Mouse (Mus musculus): Measurements from ENCODE around the gene Lrfn1. TPM values are rescaled to one million over a fixed set of nuclear protein-coding genes. Genes with fewer than 3 reads are reported as not detected.

The Lrfn1 gene
- polyA plus RNA-seq, 2 experiments = 0.41 TPM; not detected in 1

GRCm38 (mm10) chr7:28435660-28436259 lies 16.0 kb upstream of the Lrfn1 start:
- Histone ChIP-seq H3K27ac (peak overlapping the region; percentile 46), H3K4me3 (ENCODE audit: insufficient read depth in 1 of 2, low read depth in 2 of 2, low read length in 2 of 2) (peak overlapping the region; percentile 73 to 98), H3K36me3 (replicated peaks; ENCODE audit: control insufficient read depth, insufficient read depth, low read depth) (no peaks in the 10 kb centered on the region; the same call in none of the 2 replicates), H3K9me3 (ENCODE audit: control insufficient read depth, low read length) (no peaks in the 10 kb centered on the region), H3K27me3 (ENCODE audit: control insufficient read depth, insufficient read depth, low read length) (no peaks in the 10 kb centered on the region), H3K9ac (replicated peaks) (peak overlapping the region; percentile 98), H3K4me1 (replicated peaks; ENCODE audit: control insufficient read depth in 2 of 2, insufficient read depth in 2 of 2, low read length in 1 of 2) (peaks cover 43 to 51% of the 10 kb centered on the region in 2 experiments), H3K4me2 (ENCODE audit: low read depth) (peak overlapping the region; percentile 95)
- DNase-seq (ENCODE audit: low read depth in 3 of 3, low spot score in 3 of 3) (no peak), ATAC-seq (ENCODE audit: insufficient read depth) (peak; percentile 11; the same call in 1 of the 2 replicates)
- TF ChIP-seq CTCF (IDR thresholded peaks at IDR 0.05; ENCODE audit: low read depth) (no peak), EP300 (IDR thresholded peaks at IDR 0.05; ENCODE audit: low read depth) (no peak)
- WGBS (ENCODE audit: insufficient replicate concordance) = under 1% methylated on average over 38 of the region's 70 CpGs

DNA sequence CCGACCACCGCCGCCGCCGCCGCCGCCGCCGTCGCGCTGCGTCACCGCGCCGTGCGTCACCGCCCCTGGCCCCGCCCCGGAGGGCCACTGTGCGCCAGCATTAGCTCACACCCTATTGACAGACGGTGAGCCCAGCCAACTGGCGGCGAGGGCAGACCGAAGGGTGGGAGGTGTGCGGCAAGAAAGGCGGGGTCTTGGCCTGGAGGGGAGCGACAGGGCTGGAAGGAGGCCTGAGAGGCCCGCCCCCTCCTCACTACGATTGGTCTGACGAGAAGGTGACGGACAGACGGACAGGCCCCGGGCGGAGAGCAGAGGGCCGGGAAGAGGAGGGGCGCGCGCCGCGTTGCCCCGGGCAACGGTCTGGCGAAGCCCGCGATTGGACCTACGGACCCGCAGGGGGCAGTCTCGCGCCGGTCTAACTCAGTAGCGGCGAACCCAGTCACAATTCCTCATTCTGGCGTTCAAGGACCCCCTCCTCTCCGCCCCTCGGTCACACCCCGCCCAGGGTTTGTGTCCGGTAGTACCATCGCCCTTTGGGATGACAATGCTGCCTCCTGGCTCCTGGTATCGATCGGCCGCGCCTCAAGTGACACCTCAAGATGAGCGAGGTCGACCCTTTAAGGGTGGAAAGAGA lies 15.4 kb upstream of the Lrfn1 start:
- Histone ChIP-seq H3K4me1 (replicated peaks; ENCODE audit: control insufficient read depth in 2 of 2, insufficient read depth in 2 of 2, low read length in 1 of 2) (peaks cover 41 to 46% of the 10 kb centered on the region in 2 experiments), H3K36me3 (replicated peaks; ENCODE audit: control insufficient read depth, insufficient read depth, low read depth) (no peaks in the 10 kb centered on the region; the same call in none of the 2 replicates), H3K4me3 (ENCODE audit: insufficient read depth in 1 of 2, low read depth in 2 of 2, low read length in 2 of 2) (peak overlapping the region; percentile 94 to 98), H3K4me2 (ENCODE audit: low read depth) (peak overlapping the region; percentile 96), H3K27ac (peak overlapping the region; percentile 75), H3K9me3 (ENCODE audit: control insufficient read depth, low read length) (no peaks in the 10 kb centered on the region), H3K27me3 (ENCODE audit: control insufficient read depth, insufficient read depth, low read length) (no peaks in the 10 kb centered on the region), H3K9ac (replicated peaks) (peak overlapping the region; percentile 98)
- peak; percentile 99 for DNase-seq (ENCODE audit: low read depth in 3 of 3, low spot score in 3 of 3)
- peak; percentile 94 for ATAC-seq (ENCODE audit: insufficient read depth)
- under 1% methylated on average over 59 of the region's 64 CpGs for WGBS (ENCODE audit: insufficient replicate concordance)
- TF ChIP-seq CTCF (IDR thresholded peaks at IDR 0.05; ENCODE audit: low read depth) (peak; percentile 75), EP300 (IDR thresholded peaks at IDR 0.05; ENCODE audit: low read depth) (no peak)

DNA sequence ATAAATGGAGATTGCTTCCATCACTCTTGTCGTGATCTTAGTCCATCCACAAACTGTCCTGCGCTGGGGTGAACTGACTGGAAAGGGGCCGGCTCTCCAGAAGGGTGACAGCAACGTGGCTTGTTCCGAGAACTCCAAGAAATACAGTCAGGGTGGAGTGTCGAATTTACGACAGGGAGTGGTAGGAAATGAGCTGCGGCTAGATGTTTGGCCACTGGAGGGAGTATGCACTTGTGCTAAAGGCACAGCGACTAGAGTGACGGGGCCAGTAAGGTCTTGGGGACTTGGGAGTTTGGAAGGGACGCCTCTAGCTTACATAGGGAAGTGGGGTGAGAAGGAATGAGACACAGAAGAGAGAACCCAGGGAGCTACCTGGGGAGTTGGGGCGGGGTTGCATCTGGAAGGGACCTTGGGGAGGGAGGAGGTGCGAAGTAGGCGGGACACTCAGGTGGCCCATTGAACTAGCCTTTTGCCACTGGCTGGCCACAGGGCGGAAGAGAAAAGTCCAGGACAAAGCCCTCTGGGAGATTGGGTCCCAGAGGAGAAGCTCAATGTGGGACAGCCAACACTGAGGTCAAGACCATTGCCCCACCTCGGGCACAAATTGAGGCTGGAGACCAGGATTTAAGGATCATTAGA lies 14.7 kb upstream of the Lrfn1 start, which contains the start of gene Gmfg:
Gene Gmfg, plus strand, starts transcription at position 516 of the 639 bp plus-strand sequence.
- Histone ChIP-seq H3K4me2 (ENCODE audit: low read depth) (peak within 1 kb of the TSS; percentile 96), H3K36me3 (replicated peaks; ENCODE audit: control insufficient read depth, insufficient read depth, low read depth) (no peaks in the 10 kb centered on the region; the same call in none of the 2 replicates), H3K27me3 (ENCODE audit: control insufficient read depth, insufficient read depth, low read length) (no peaks in the 10 kb centered on the region), H3K27ac (peak within 1 kb of the TSS; percentile 75), H3K9me3 (ENCODE audit: control insufficient read depth, low read length) (no peaks in the 10 kb centered on the region), H3K9ac (replicated peaks) (peak within 1 kb of the TSS; percentile 81), H3K4me1 (replicated peaks; ENCODE audit: control insufficient read depth in 2 of 2, insufficient read depth in 2 of 2, low read length in 1 of 2) (peaks cover 35 to 40% of the 10 kb centered on the region in 2 experiments), H3K4me3 (ENCODE audit: insufficient read depth in 1 of 2, low read depth in 2 of 2, low read length in 2 of 2) (peak within 1 kb of the TSS; percentile 94 to 98)
- ATAC-seq (ENCODE audit: insufficient read depth) (peak; percentile 48), DNase-seq (ENCODE audit: low read depth in 3 of 3, low spot score in 3 of 3) (peak; percentile 83 to 92 (median 84))
- 8% methylated on average over 16 of the region's 16 CpGs for WGBS (ENCODE audit: insufficient replicate concordance)
- no peak for TF ChIP-seq EP300 (IDR thresholded peaks at IDR 0.05; ENCODE audit: low read depth)
- peak; percentile 95 for TF ChIP-seq CTCF (IDR thresholded peaks at IDR 0.05; ENCODE audit: low read depth)

- H3K27me3 ChIP-seq (ENCODE audit: control insufficient read depth, insufficient read depth, low read length) = no peaks in the 10 kb centered on the region
- peaks cover 30% of the 10 kb centered on the region in 2 experiments for H3K4me1 ChIP-seq (replicated peaks; ENCODE audit: control insufficient read depth in 2 of 2, insufficient read depth in 2 of 2, low read length in 1 of 2)
- ATAC-seq (ENCODE audit: insufficient read depth) (no peak), DNase-seq (ENCODE audit: low read depth in 3 of 3, low spot score in 3 of 3) (no peak)
- H3K9ac ChIP-seq (replicated peaks) = no peak overlapping the region
- no peaks in the 10 kb centered on the region; the same call in 1 of the 2 replicates for H3K36me3 ChIP-seq (replicated peaks; ENCODE audit: control insufficient read depth, insufficient read depth, low read depth)
- no peak overlapping the region for H3K4me2 ChIP-seq (ENCODE audit: low read depth)
- H3K4me3 ChIP-seq (ENCODE audit: insufficient read depth in 1 of 2, low read depth in 2 of 2, low read length in 2 of 2) = no peak overlapping the region
- TF ChIP-seq EP300 (IDR thresholded peaks at IDR 0.05; ENCODE audit: low read depth) (no peak), CTCF (IDR thresholded peaks at IDR 0.05; ENCODE audit: low read depth) (no peak)
- H3K9me3 ChIP-seq (ENCODE audit: control insufficient read depth, low read length) = no peaks in the 10 kb centered on the region
- H3K27ac ChIP-seq = no peak overlapping the region
These were observed 13.8 kb upstream of the Lrfn1 start for GRCm38 (mm10) chr7:28437964-28438363.

- TF ChIP-seq CTCF (IDR thresholded peaks at IDR 0.05; ENCODE audit: low read depth) = no peak
- no peak for TF ChIP-seq EP300 (IDR thresholded peaks at IDR 0.05; ENCODE audit: low read depth)
- Histone ChIP-seq H3K4me1 (replicated peaks; ENCODE audit: control insufficient read depth in 2 of 2, insufficient read depth in 2 of 2, low read length in 1 of 2) (peaks cover 21 to 22% of the 10 kb centered on the region in 2 experiments), H3K27me3 (ENCODE audit: control insufficient read depth, insufficient read depth, low read length) (no peaks in the 10 kb centered on the region), H3K9me3 (ENCODE audit: control insufficient read depth, low read length) (no peaks in the 10 kb centered on the region), H3K36me3 (replicated peaks; ENCODE audit: control insufficient read depth, insufficient read depth, low read depth) (no peaks in the 10 kb centered on the region), H3K4me2 (ENCODE audit: low read depth) (no peak overlapping the region), H3K9ac (replicated peaks) (no peak overlapping the region), H3K4me3 (ENCODE audit: insufficient read depth in 1 of 2, low read depth in 2 of 2, low read length in 2 of 2) (no peak overlapping the region), H3K27ac (no peak overlapping the region)
- no peak for DNase-seq (ENCODE audit: low read depth in 3 of 3, low spot score in 3 of 3)
- 49% methylated on average over 2 of the region's 2 CpGs for WGBS (ENCODE audit: insufficient replicate concordance)
- no peak for ATAC-seq (ENCODE audit: insufficient read depth)
These were observed 13.0 kb upstream of the Lrfn1 start for GRCm38 (mm10) chr7:28438771-28439170.
